Mouse (Mus musculus) heart, postnatal 0 days (tissue): ENCODE data around the gene Misp.

Experiments used
- CTCF ChIP-seq: IDR thresholded peaks from 2 replicates; pipeline ENCODE4 v1.5.1; 2016; ENCODE audit warnings: antibody characterized with exemption, control low read depth, low read depth
- EP300 ChIP-seq: IDR thresholded peaks from 2 replicates; pipeline ENCODE4 v1.6.1; 2016; ENCODE audit warnings: antibody characterized with exemption, low read depth

GRCm38 (mm10) chr10:79866601-79867000, 45.8 kb downstream of the Misp start:
- TF ChIP-seq CTCF (no peak), EP300 (no peak)
